Mouse (Mus musculus) CH12.LX (cell line): Measurements from ENCODE around the gene Zfp62. TPM values are rescaled to one million over a fixed set of nuclear protein-coding genes. Genes with fewer than 3 reads are reported as not detected.

Source experiments
- DNase-seq: peaks from one replicate; pipeline ENCODE4 v3.0.0-alpha.2; 2013; ENCODE audit errors: extremely low read depth
- H3K27ac ChIP-seq: 2 replicates; pipeline ENCODE4 v1.5.1; 2012; ENCODE audit warnings: low read depth, mild to moderate bottlenecking, control low read depth, moderate library complexity; ENCODE audit not compliant: insufficient read depth
- H3K27me3 ChIP-seq: replicated peaks from 2 replicates; pipeline ENCODE3; 2012; ENCODE audit warnings: inconsistent platforms
- H3K36me3 ChIP-seq, 2 experiments: replicated peaks in 1 of 2; 2 replicates each; pipeline versions ENCODE3 to v1.6.1; 2012; ENCODE audit warnings: inconsistent platforms in 1 of 2, low read length in 1 of 2, mild to moderate bottlenecking in 1 of 2, mixed read lengths in 1 of 2, moderate library complexity in 1 of 2; ENCODE audit not compliant: control insufficient read depth in 1 of 2, insufficient read depth in 1 of 2
- H3K4me1 ChIP-seq, 2 experiments: 2 replicates each; pipeline ENCODE4 v1.6.1; 2012; ENCODE audit warnings: inconsistent platforms in 1 of 2, moderate library complexity in 1 of 2; ENCODE audit not compliant: insufficient read depth in 2 of 2, control insufficient read depth in 1 of 2
- H3K4me2 ChIP-seq: 2 replicates; pipeline ENCODE4 v1.6.1; 2012; ENCODE audit warnings: low read depth, mild to moderate bottlenecking, control low read depth; ENCODE audit not compliant: poor library complexity, insufficient read depth, severe bottlenecking
- H3K4me3 ChIP-seq, 3 experiments: fragments of 150-350 bp in 1 of 3; sonication (generic) in 1 of 3; replicated peaks in 1 of 3; 2 replicates each; pipeline versions ENCODE3 to v1.5.1; 2011 to 2012; ENCODE audit warnings: low read depth in 2 of 3, low read length in 2 of 3, mild to moderate bottlenecking in 2 of 3, moderate library complexity in 2 of 3, control low read depth in 1 of 3, improper control_type of control experiment in 1 of 3, inconsistent platforms in 1 of 3, mixed read lengths in 1 of 3; ENCODE audit not compliant: poor library complexity in 1 of 3
- H3K79me2 ChIP-seq: replicated peaks from 2 replicates; pipeline ENCODE4 v1.6.1; 2012; ENCODE audit warnings: mild to moderate bottlenecking, moderate library complexity; ENCODE audit not compliant: control insufficient read depth, poor library complexity, insufficient read depth, severe bottlenecking; ENCODE audit errors: extremely low read depth
- H3K9ac ChIP-seq: 2 replicates; pipeline ENCODE4 v1.6.1; 2012; ENCODE audit warnings: low read depth, mild to moderate bottlenecking, control low read depth, moderate library complexity; ENCODE audit not compliant: insufficient read depth
- H3K9me3 ChIP-seq: replicated peaks from 2 replicates; pipeline ENCODE3; 2012; ENCODE audit warnings: low read length, inconsistent platforms, mixed read lengths
- CHD2 ChIP-seq: IDR thresholded peaks from 2 replicates; pipeline ENCODE4 v1.6.1; 2011; ENCODE audit warnings: low read length, improper control_type of control experiment
- CTCF ChIP-seq, 2 experiments: IDR thresholded peaks in 1 of 2; conservative IDR thresholded peaks in 1 of 2; 2 replicates each; pipeline ENCODE4 v1.5.1; 2011 to 2012; ENCODE audit warnings: low read depth in 2 of 2, low read length in 2 of 2, improper control_type of control experiment in 1 of 2, inconsistent platforms in 1 of 2, mild to moderate bottlenecking in 1 of 2, moderate library complexity in 1 of 2
- E2F4 ChIP-seq: IDR thresholded peaks from 2 replicates; pipeline ENCODE4 v1.6.1; 2011; ENCODE audit warnings: low read depth, low read length, improper control_type of control experiment; ENCODE audit not compliant: insufficient replicate concordance
- EP300 ChIP-seq: IDR thresholded peaks from 2 replicates; pipeline ENCODE4 v1.6.1; 2011; ENCODE audit warnings: low read length, improper control_type of control experiment
- ETS1 ChIP-seq: conservative IDR thresholded peaks from 2 replicates; pipeline ENCODE4 v1.6.1; 2012; ENCODE audit warnings: low read depth, mild to moderate bottlenecking, inconsistent platforms, low read length, improper control_type of control experiment, moderate library complexity
- GABPA ChIP-seq: IDR thresholded peaks from 2 replicates; pipeline ENCODE4 v1.6.1; 2012; ENCODE audit warnings: low read depth, low read length, improper control_type of control experiment, inconsistent platforms; ENCODE audit not compliant: insufficient replicate concordance
- HCFC1 ChIP-seq: IDR thresholded peaks from 2 replicates; pipeline ENCODE4 v1.6.1; 2012; ENCODE audit warnings: low read depth, mild to moderate bottlenecking, inconsistent platforms, low read length, improper control_type of control experiment
- IRF4 ChIP-seq: IDR thresholded peaks from 2 replicates; pipeline ENCODE4 v1.6.1; 2014; ENCODE audit warnings: low read depth, mild to moderate bottlenecking, inconsistent platforms, low read length, improper control_type of control experiment
- JUN ChIP-seq: IDR thresholded peaks from 2 replicates; pipeline ENCODE4 v1.6.1; 2011; ENCODE audit warnings: low read depth, mild to moderate bottlenecking, low read length, improper control_type of control experiment, moderate library complexity; ENCODE audit not compliant: insufficient read depth
- JUND ChIP-seq: conservative IDR thresholded peaks from 2 replicates; pipeline ENCODE4 v1.6.1; 2011; ENCODE audit warnings: low read depth, low read length, improper control_type of control experiment
- KAT2A ChIP-seq: IDR thresholded peaks from 2 replicates; pipeline ENCODE4 v1.6.1; 2012; ENCODE audit warnings: low read length, improper control_type of control experiment, inconsistent platforms; ENCODE audit not compliant: insufficient replicate concordance
- MAFK ChIP-seq: IDR thresholded peaks from 2 replicates; pipeline ENCODE4 v1.6.1; 2011; ENCODE audit warnings: low read length, improper control_type of control experiment; ENCODE audit not compliant: insufficient replicate concordance
- MAZ ChIP-seq: IDR thresholded peaks from 2 replicates; pipeline ENCODE4 v1.6.1; 2012; ENCODE audit warnings: low read depth, mild to moderate bottlenecking, inconsistent platforms, low read length, improper control_type of control experiment, moderate library complexity
- MYC ChIP-seq: IDR thresholded peaks from 2 replicates; pipeline ENCODE4 v1.6.1; 2011; ENCODE audit warnings: low read depth, mild to moderate bottlenecking, improper control_type of control experiment, low read length
- NRF1 ChIP-seq: IDR thresholded peaks from 2 replicates; pipeline ENCODE4 v1.6.1; 2014; ENCODE audit warnings: low read depth, mild to moderate bottlenecking, inconsistent platforms, low read length, improper control_type of control experiment, moderate library complexity
- POLR2A ChIP-seq: IDR thresholded peaks from 2 replicates; pipeline ENCODE4 v1.6.1; 2011; ENCODE audit warnings: low read depth, mild to moderate bottlenecking, improper control_type of control experiment, low read length
- POLR2AphosphoS2 ChIP-seq: IDR thresholded peaks from 2 replicates; pipeline ENCODE4 v1.6.1; 2011; ENCODE audit warnings: low read depth, low read length, improper control_type of control experiment
- RCOR1 ChIP-seq: conservative IDR thresholded peaks from 2 replicates; pipeline ENCODE4 v1.6.1; 2012; ENCODE audit warnings: low read depth, mild to moderate bottlenecking, inconsistent platforms, low read length, improper control_type of control experiment
- UBTF ChIP-seq: IDR thresholded peaks from 2 replicates; pipeline ENCODE4 v1.6.1; 2012; ENCODE audit warnings: low read depth, mild to moderate bottlenecking, inconsistent platforms, low read length, improper control_type of control experiment, moderate library complexity
- USF1 ChIP-seq: IDR thresholded peaks from 2 replicates; pipeline ENCODE4 v1.6.1; 2014; ENCODE audit warnings: low read depth, mild to moderate bottlenecking, inconsistent platforms, low read length, improper control_type of control experiment
- USF2 ChIP-seq: conservative IDR thresholded peaks from 2 replicates; pipeline ENCODE4 v1.6.1; 2011; ENCODE audit warnings: low read depth, low read length, improper control_type of control experiment
- ZKSCAN1 ChIP-seq: IDR thresholded peaks from 2 replicates; pipeline ENCODE4 v1.6.1; 2012; ENCODE audit warnings: low read depth, inconsistent platforms, low read length, improper control_type of control experiment, borderline replicate concordance
- dilution Hi-C: fragments of 300-500 bp; cut with MboI; formaldehyde crosslinking; loops from 2 replicates; pipeline ENCODE4 v1.14.3; 2020; ENCODE audit warnings: low sequenced_read_pairs; ENCODE audit not compliant: extremely low pct_unique_long_range_greater_than_20kb, extremely low pct_ligation_motif_present
- in situ Hi-C: fragments of 300-500 bp; cut with MboI; formaldehyde crosslinking; loops from 3 replicates; pipeline ENCODE4 v1.14.3; 2019; ENCODE audit warnings: low sequenced_read_pairs, low pct_ligation_motif_present, low pct_unique_long_range_greater_than_20kb, mixed read lengths
- polyA plus RNA-seq: library from polyadenylated mRNA; unstranded; fragments of >175 nt; gene quantifications from 2 replicates; pipeline ENCODE4 v1.2.1, GENCODE M21; 2012; ENCODE audit warnings: low read depth; ENCODE audit not compliant: insufficient read length
- total RNA-seq, 2 experiments: library from RNA; depleted of rRNA; stranded (reverse); fragments of 300-350 nt in 1 of 2; fragments of >200 nt in 1 of 2; gene quantifications; 2 replicates each; pipeline ENCODE4 v1.2.3; 2012 to 2014

The Zfp62 gene
- total and polyA plus RNA-seq, 3 experiments: 22.6 to 38.7 (median 25.3) TPM

DNA sequence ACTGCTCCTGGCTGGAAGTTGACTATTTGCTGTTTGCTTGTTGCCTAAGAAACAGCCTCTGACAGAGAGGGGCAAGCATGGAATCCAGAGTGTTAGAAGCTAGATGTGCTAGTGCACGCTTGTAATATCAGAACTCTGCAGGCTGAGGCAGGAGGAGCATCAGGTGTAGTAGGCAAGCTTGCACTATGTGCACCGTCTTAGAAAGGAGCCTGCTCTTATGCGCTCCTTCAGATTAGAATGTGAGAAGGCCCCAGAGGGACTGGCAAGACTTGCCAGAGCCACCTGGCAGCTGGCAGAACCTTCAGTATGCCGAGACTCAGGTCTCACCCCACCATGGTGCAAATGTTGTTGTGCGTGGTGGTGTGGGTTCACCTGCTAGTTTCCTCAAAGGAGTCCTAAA, 49.0 kb downstream of the Zfp62 start:
- in situ Hi-C loops: loop anchor here (25.0 kb wide), 1 partner anchor 140 kb away; the partner anchor contains the start of gene Olfr1396
- TF ChIP-seq E2F4: no peak
- no peak for TF ChIP-seq POLR2AphosphoS2
- TF ChIP-seq JUND: no peak
- TF ChIP-seq UBTF: no peak
- Histone ChIP-seq H3K27me3 (no peaks in the 10 kb centered on the region), H3K27ac (no peak overlapping the region), H3K36me3 (peaks cover 30 to 55% of the 10 kb centered on the region in 2 experiments), H3K79me2 (peaks cover 68% of the 10 kb centered on the region), H3K4me2 (peak overlapping the region; percentile 55), H3K9ac (peak overlapping the region; percentile 83; the same call in 1 of the 2 replicates), H3K9me3 (no peaks in the 10 kb centered on the region), H3K4me1 (peaks cover 13 to 76% of the 10 kb centered on the region in 2 experiments), H3K4me3 (peak overlapping the region; percentile 3 to 72 (median 56))
- DNase-seq: no peak
- dilution Hi-C loops: no loop called here

- DNase-seq: no peak
- peaks cover 63% of the 10 kb centered on the region for H3K79me2 ChIP-seq
- no peaks in the 10 kb centered on the region for H3K9me3 ChIP-seq
- no peak overlapping the region for H3K4me3 ChIP-seq
- TF ChIP-seq MAFK (no peak), KAT2A (no peak), IRF4 (no peak), EP300 (no peak), HCFC1 (no peak), CHD2 (no peak), CTCF (conservative IDR thresholded peaks at IDR 0.05 in 1 of 2, IDR thresholded peaks at IDR 0.05 in 1 of 2; ENCODE audit: low read depth in 2 of 2, low read length in 2 of 2) (no peak), JUND (no peak), ETS1 (no peak), POLR2A (no peak), ZKSCAN1 (no peak), NRF1 (no peak), POLR2AphosphoS2 (no peak), GABPA (no peak), RCOR1 (no peak), MAZ (no peak), USF2 (no peak), JUN (no peak), MYC (no peak), USF1 (no peak)
- dilution Hi-C loops: no loop called here
- H3K36me3 ChIP-seq: peaks cover 30 to 61% of the 10 kb centered on the region in 2 experiments
- H3K4me2 ChIP-seq: no peak overlapping the region
- peaks cover 13 to 70% of the 10 kb centered on the region in 2 experiments for H3K4me1 ChIP-seq
- H3K9ac ChIP-seq: no peak overlapping the region
- H3K27me3 ChIP-seq: no peaks in the 10 kb centered on the region
- H3K27ac ChIP-seq: no peak overlapping the region
- in situ Hi-C loops: loop anchor here (25.0 kb wide), 1 partner anchor 141 kb away; the partner anchor contains the start of gene Olfr1396
Observed at GRCm38 (mm10) chr11:49253035-49253434, 49.9 kb downstream of the Zfp62 start.
